In genomic region chr1:59542231-59542630, GRCm38 (mm10) we compare ENCODE assay signal across 28 mouse cellular contexts. TPM values are rescaled to one million over a fixed set of nuclear protein-coding genes. Genes with fewer than 3 reads are reported as not detected.
DNase-seq lines count a peak whose midpoint lies in the region; ATAC-seq and TF ChIP-seq lines count a peak whose summit lies in the region.
"Had no signal": no experiment of that assay in that cellular context is flagged by ENCODE, and none has a peak within 500 bp of the region (broad histone marks: within the 10 kb centered on the region; RNA-seq: fewer than 3 reads in every experiment).

No protein-coding gene starts in this region.

- H3K27me3 ChIP-seq in cerebellum, adult 2 months (ENCODE audit: control insufficient read depth, insufficient read depth, low read length), result no peaks in the 10 kb centered on the region
- H3K27me3 ChIP-seq in midbrain, embryonic 11.5 days (ENCODE audit: control insufficient read depth, insufficient read depth, low read length), result no peaks in the 10 kb centered on the region
- H3K27me3 ChIP-seq in midbrain, embryonic 16.5 days (ENCODE audit: control insufficient read depth, insufficient read depth, low read depth, low read length), result no peaks in the 10 kb centered on the region
- H3K27me3 ChIP-seq: embryonic facial prominence, embryonic 13.5 days; forebrain, embryonic 12.5 days; heart, embryonic 15.5 days; hindbrain, embryonic 13.5 days; intestine, embryonic 15.5 days; Patski had no signal

- no peaks in the 10 kb centered on the region for H3K36me3 ChIP-seq in midbrain, embryonic 11.5 days (ENCODE audit: control insufficient read depth, insufficient read depth, low read length)
- H3K36me3 ChIP-seq in midbrain, embryonic 16.5 days (ENCODE audit: control insufficient read depth, insufficient read depth, low read length), result no peaks in the 10 kb centered on the region
- H3K36me3 ChIP-seq: embryonic facial prominence, embryonic 10.5 days; embryonic facial prominence, embryonic 13.5 days; forebrain, embryonic 12.5 days; heart, embryonic 12.5 days; heart, embryonic 15.5 days; hindbrain, embryonic 10.5 days; hindbrain, embryonic 13.5 days; intestine, embryonic 15.5 days had no signal

- no peak overlapping the region for H3K4me3 ChIP-seq in cerebellum, adult 2 months (replicated peaks; ENCODE audit: insufficient read depth, low read depth, low read length)
- no peak overlapping the region for H3K4me3 ChIP-seq in midbrain, embryonic 11.5 days (ENCODE audit: low read depth, low read length)
- H3K4me3 ChIP-seq in midbrain, embryonic 16.5 days (ENCODE audit: low read depth, low read length), result no peak overlapping the region
- H3K4me3 ChIP-seq: embryonic facial prominence, embryonic 10.5 days; embryonic facial prominence, embryonic 13.5 days; erythroblast, embryonic 14.5 days; forebrain, embryonic 12.5 days; heart, embryonic 12.5 days; heart, embryonic 15.5 days; hindbrain, embryonic 10.5 days; hindbrain, embryonic 13.5 days; intestine, embryonic 15.5 days had no signal

- TF ChIP-seq CTCF in cerebellum, adult 2 months (IDR thresholded peaks at IDR 0.05; ENCODE audit: borderline replicate concordance, insufficient read depth, low read depth, low read length), result no peak

- DNase-seq in cerebellum, adult 2 months, result peak; percentile 24 to 29
- no peak for DNase-seq in cerebellum, adult 9-11 months
- DNase-seq in cerebellum, postnatal 10 days, result peak; percentile 31 to 36
- no peak for DNase-seq in cerebellum, adult 11 months
- DNase-seq in midbrain, embryonic 11.5 days (ENCODE audit: low spot score, missing footprints), result peak; percentile 77
- no peak for DNase-seq in thymus, postnatal 0 days (ENCODE audit: low spot score)
- DNase-seq: adrenal gland, postnatal 10 days; adrenal gland, postnatal 36 days; embryo, embryonic 11 days; gastrocnemius, postnatal 10 days; gastrocnemius, postnatal 36 days; heart, postnatal 10 days; heart, postnatal 36 days; kidney, adult 11 months had no signal

- WGBS in cerebellum, adult 2 months, result 51% methylated on average over 6 of the region's 6 CpGs
- WGBS in midbrain, embryonic 11.5 days, result 74% methylated on average over 6 of the region's 6 CpGs
- 79% methylated on average over 6 of the region's 6 CpGs for WGBS in midbrain, embryonic 16.5 days

- no peak for TF ChIP-seq POLR2A in cerebellum, adult 2 months (IDR thresholded peaks at IDR 0.05; ENCODE audit: borderline replicate concordance, insufficient read depth, low read length)

- H3K4me1 ChIP-seq in cerebellum, adult 2 months (ENCODE audit: control insufficient read depth, insufficient read depth, low read length), result peaks cover 6% of the 10 kb centered on the region; the same call in 1 of the 2 replicates
- no peaks in the 10 kb centered on the region for H3K4me1 ChIP-seq in midbrain, embryonic 11.5 days (ENCODE audit: control insufficient read depth, insufficient read depth, low read length)
- peaks cover 3% of the 10 kb centered on the region; the same call in 1 of the 2 replicates for H3K4me1 ChIP-seq in midbrain, embryonic 16.5 days (ENCODE audit: control insufficient read depth, insufficient read depth, low read length)
- H3K4me1 ChIP-seq: heart, embryonic 12.5 days; heart, embryonic 15.5 days; hindbrain, embryonic 13.5 days had no signal

- no peak overlapping the region for H3K27ac ChIP-seq in cerebellum, adult 2 months (ENCODE audit: insufficient read depth, low read length)
- H3K27ac ChIP-seq in midbrain, embryonic 11.5 days (ENCODE audit: low read depth, low read length), result no peak overlapping the region
- H3K27ac ChIP-seq in midbrain, embryonic 16.5 days (ENCODE audit: low read length), result no peak overlapping the region
- H3K27ac ChIP-seq: embryonic facial prominence, embryonic 10.5 days; embryonic facial prominence, embryonic 13.5 days; forebrain, embryonic 12.5 days; heart, embryonic 15.5 days; hindbrain, embryonic 10.5 days; hindbrain, embryonic 13.5 days; intestine, embryonic 15.5 days had no signal

- H3K9ac ChIP-seq in midbrain, embryonic 11.5 days (ENCODE audit: low read length), result no peak overlapping the region
- H3K9ac ChIP-seq in midbrain, embryonic 16.5 days (ENCODE audit: low read depth, low read length), result no peak overlapping the region
- H3K9ac ChIP-seq: embryonic facial prominence, embryonic 13.5 days; forebrain, embryonic 12.5 days; heart, embryonic 12.5 days; heart, embryonic 15.5 days; hindbrain, embryonic 13.5 days; intestine, embryonic 15.5 days had no signal

- no peak overlapping the region for H3K4me2 ChIP-seq in midbrain, embryonic 11.5 days
- H3K4me2 ChIP-seq in midbrain, embryonic 16.5 days (ENCODE audit: low read length), result no peak overlapping the region
- H3K4me2 ChIP-seq: embryonic facial prominence, embryonic 13.5 days; forebrain, embryonic 12.5 days; heart, embryonic 12.5 days; heart, embryonic 15.5 days; hindbrain, embryonic 13.5 days; intestine, embryonic 15.5 days had no signal

- no peak for ATAC-seq in midbrain, embryonic 11.5 days (ENCODE audit: low FRiP score)
- ATAC-seq in midbrain, embryonic 16.5 days, result no peak
- ATAC-seq in monocyte, adult 5-6 weeks (replicated peaks; ENCODE audit: insufficient number of reproducible peaks, low FRiP score, low TSS enrichment, poor library complexity, severe bottlenecking), result no peak
- ATAC-seq: forebrain, embryonic 16.5 days; hindbrain, embryonic 16.5 days; intestine, embryonic 15.5 days; Patski had no signal

- H3K9me3 ChIP-seq in midbrain, embryonic 11.5 days (ENCODE audit: control insufficient read depth, low read length), result no peaks in the 10 kb centered on the region
- H3K9me3 ChIP-seq in midbrain, embryonic 16.5 days (replicated peaks; ENCODE audit: control insufficient read depth, low read length, poor library complexity, severe bottlenecking), result no peaks in the 10 kb centered on the region
- H3K9me3 ChIP-seq: embryonic facial prominence, embryonic 10.5 days; embryonic facial prominence, embryonic 13.5 days; forebrain, embryonic 12.5 days; heart, embryonic 12.5 days; heart, embryonic 15.5 days; hindbrain, embryonic 10.5 days; hindbrain, embryonic 13.5 days; intestine, embryonic 15.5 days had no signal

RNA-seq across cellular contexts. Expression of gene Gm973, which starts 26.2 kb away (rescaled TPM):
- polyA plus RNA-seq in cerebellum, adult 2 months (2012; rRNA removed), result 4.7 and 5.7 TPM in 2 replicates
- polyA plus RNA-seq in midbrain, embryonic 11.5 days (2014; fragmentation: Nextera tagmentation; extraction: Ambion mirVana), result 7.0 and 7.1 TPM in 2 replicates
- polyA plus RNA-seq in midbrain, embryonic 16.5 days (2015; fragmentation: Nextera tagmentation; extraction: Ambion mirVana), result 11.8 and 14.1 TPM in 2 replicates
- 1.3 and 1.4 TPM in 2 replicates for polyA plus RNA-seq in thymus, postnatal 0 days (2015; fragmentation: Nextera tagmentation; extraction: Ambion mirVana)
- total RNA-seq in monocyte, adult 5-6 weeks (2017), result 2.4 to 9.2 TPM (median 4.3 TPM) in 3 replicates
- polyA plus RNA-seq: erythroblast, embryonic 14.5 days had no signal

Comparison
In these comparisons a context has a peak if more than half of its experiments do, and no peak if none do; other contexts are left out.
1. DNase-seq: peak in cerebellum, adult 2 months (2 of 2), cerebellum, postnatal 10 days (2 of 2) and midbrain, embryonic 11.5 days (single experiment); none in cerebellum, adult 9-11 months (single experiment), cerebellum, adult 11 months (single experiment) and thymus, postnatal 0 days (single experiment).